Mouse (Mus musculus): ENCODE data around the gene Hist1h3e. TPM values are rescaled to one million over a fixed set of nuclear protein-coding genes. Genes with fewer than 3 reads are reported as not detected.
"Not testable (repeated sequence)": the region's sequence is repeated elsewhere in the genome, so short reads cannot be mapped to it uniquely, and the experiment has no call there.

Gene Hist1h3e
- polyA plus RNA-seq, 1 experiment = 36.8 TPM

GRCm38 (mm10) chr13:23534368-23535131 lies 27.6 kb downstream of the Hist1h3e start:
- Histone ChIP-seq H3K27me3 (ENCODE audit: control insufficient read depth, insufficient read depth, low read length) (no peaks in the 10 kb centered on the region), H3K27ac (ENCODE audit: insufficient read depth, low read length) (peak overlapping the region; percentile 11; the same call in 1 of the 2 replicates), H3K4me1 (ENCODE audit: control insufficient read depth, insufficient read depth, insufficient read length) (peaks cover 3% of the 10 kb centered on the region; the same call in 1 of the 2 replicates), H3K36me3 (ENCODE audit: control insufficient read depth, insufficient read depth, low read length) (no peaks in the 10 kb centered on the region), H3K4me3 (ENCODE audit: extremely low read depth, insufficient read depth, insufficient read length) (peak overlapping the region; percentile 14)
- TF ChIP-seq CTCF (IDR thresholded peaks at IDR 0.05; ENCODE audit: extremely low read depth, insufficient read depth, insufficient read length, insufficient replicate concordance) (no peak), POLR2A (IDR thresholded peaks at IDR 0.05; ENCODE audit: low read depth, low read length) (no peak)
- DNase-seq (ENCODE audit: low read depth in 1 of 2, low spot score in 2 of 2) = no peak
- WGBS = under 1% methylated on average over 15 of the region's 15 CpGs

- H3K27me3 ChIP-seq (ENCODE audit: control insufficient read depth, insufficient read depth, low read length); H3K36me3 ChIP-seq (ENCODE audit: control insufficient read depth, insufficient read depth, low read length); H3K4me1 ChIP-seq (ENCODE audit: control insufficient read depth, insufficient read depth, insufficient read length): not testable (repeated sequence)
- Histone ChIP-seq H3K27ac (ENCODE audit: insufficient read depth, low read length) (peak within 1 kb of the TSS; percentile 60), H3K4me3 (ENCODE audit: extremely low read depth, insufficient read depth, insufficient read length) (peak within 1 kb of the TSS; percentile 46)
- WGBS = under 1% methylated on average over 32 of the region's 53 CpGs
- DNase-seq (ENCODE audit: low read depth in 1 of 2, low spot score in 2 of 2) = peak; percentile 51 to 55
Measured at GRCm38 (mm10) chr13:23533560-23534367, 28.4 kb downstream of the Hist1h3e start, which contains the start of gene Hist1h2af. Hist1h2af (plus strand) TSS chr13:23533906.

GRCm38 (mm10) chr13:23532262-23533075 lies 29.7 kb downstream of the Hist1h3e start:
- 22% methylated on average over 9 of the region's 9 CpGs for whole genome bisulfite sequencing
- no peak for TF ChIP-seq CTCF (IDR thresholded peaks at IDR 0.05; ENCODE audit: extremely low read depth, insufficient read depth, insufficient read length, insufficient replicate concordance)
- TF ChIP-seq POLR2A (IDR thresholded peaks at IDR 0.05; ENCODE audit: low read depth, low read length) = no peak
- peaks cover 3% of the 10 kb centered on the region; the same call in 1 of the 2 replicates for H3K4me1 ChIP-seq (ENCODE audit: control insufficient read depth, insufficient read depth, insufficient read length)
- no peak overlapping the region for H3K4me3 ChIP-seq (ENCODE audit: extremely low read depth, insufficient read depth, insufficient read length)
- no peaks in the 10 kb centered on the region for H3K36me3 ChIP-seq (ENCODE audit: control insufficient read depth, insufficient read depth, low read length)
- peak overlapping the region; percentile 20; the same call in 1 of the 2 replicates for H3K27ac ChIP-seq (ENCODE audit: insufficient read depth, low read length)
- H3K27me3 ChIP-seq (ENCODE audit: control insufficient read depth, insufficient read depth, low read length) = no peaks in the 10 kb centered on the region
- DNase-seq (ENCODE audit: low read depth in 1 of 2, low spot score in 2 of 2) = no peak

- no peaks in the 10 kb centered on the region for H3K36me3 ChIP-seq (ENCODE audit: control insufficient read depth, insufficient read depth, low read length)
- TF ChIP-seq POLR2A (IDR thresholded peaks at IDR 0.05; ENCODE audit: low read depth, low read length) (peak; percentile 99), CTCF (IDR thresholded peaks at IDR 0.05; ENCODE audit: extremely low read depth, insufficient read depth, insufficient read length, insufficient replicate concordance) (no peak)
- H3K27me3 ChIP-seq (ENCODE audit: control insufficient read depth, insufficient read depth, low read length) = no peaks in the 10 kb centered on the region
- peak; percentile 91 to 93 for DNase-seq (ENCODE audit: low read depth in 1 of 2, low spot score in 2 of 2)
- peak within 1 kb of the TSS; percentile 59 for H3K4me3 ChIP-seq (ENCODE audit: extremely low read depth, insufficient read depth, insufficient read length)
- under 1% methylated on average over 66 of the region's 70 CpGs for whole genome bisulfite sequencing
- peaks cover 3% of the 10 kb centered on the region; the same call in 1 of the 2 replicates for H3K4me1 ChIP-seq (ENCODE audit: control insufficient read depth, insufficient read depth, insufficient read length)
- H3K27ac ChIP-seq (ENCODE audit: insufficient read depth, low read length) = peak within 1 kb of the TSS; percentile 86
Measured at GRCm38 (mm10) chr13:23530901-23531875, 31.0 kb downstream of the Hist1h3e start, which contains the start of gene Hist1h4h. Hist1h4h (plus strand) TSS chr13:23531050.

GRCm38 (mm10) chr13:23530181-23530900 lies 31.8 kb downstream of the Hist1h3e start:
- Histone ChIP-seq H3K27me3 (ENCODE audit: control insufficient read depth, insufficient read depth, low read length) (no peaks in the 10 kb centered on the region), H3K27ac (ENCODE audit: insufficient read depth, low read length) (peak overlapping the region; percentile 86), H3K4me1 (ENCODE audit: control insufficient read depth, insufficient read depth, insufficient read length) (peaks cover 3% of the 10 kb centered on the region; the same call in 1 of the 2 replicates), H3K4me3 (ENCODE audit: extremely low read depth, insufficient read depth, insufficient read length) (peak overlapping the region; percentile 59), H3K36me3 (ENCODE audit: control insufficient read depth, insufficient read depth, low read length) (no peaks in the 10 kb centered on the region)
- peak; percentile 50 to 69 for DNase-seq (ENCODE audit: low read depth in 1 of 2, low spot score in 2 of 2)
- TF ChIP-seq CTCF (IDR thresholded peaks at IDR 0.05; ENCODE audit: extremely low read depth, insufficient read depth, insufficient read length, insufficient replicate concordance) (no peak), POLR2A (IDR thresholded peaks at IDR 0.05; ENCODE audit: low read depth, low read length) (no peak)
- WGBS = under 1% methylated on average over 20 of the region's 20 CpGs

All from spleen, adult 2 months (tissue).